Mouse (Mus musculus) liver, embryonic 14.5 days (tissue): Measurements from ENCODE around the gene Gnaq.

ENCODE experiments used
- CTCF ChIP-seq: IDR thresholded peaks from 2 replicates; pipeline ENCODE4 v1.5.1; 2016; ENCODE audit warnings: antibody characterized with exemption, low read depth, control low read depth
- EP300 ChIP-seq: IDR thresholded peaks from 2 replicates; pipeline ENCODE4 v1.6.1; 2016; ENCODE audit warnings: antibody characterized with exemption, low read depth

- TF ChIP-seq EP300 (no peak), CTCF (no peak)
Measured at GRCm38 (mm10) chr19:16113295-16113694, 19.3 kb upstream of the Gnaq start.
